Mouse (Mus musculus): ENCODE results near the gene Fcna.

Gene Fcna

GRCm38 (mm10) chr2:25627811-25628210 is at the start of gene Fcna:
Gene Fcna, minus strand, starts transcription at chr2:25628030.
- DNase-seq (ENCODE audit: low read depth): no peak

GRCm38 (mm10) chr2:25676486-25676885 is 48.7 kb upstream of the Fcna start, which contains the start of gene Lcn6:
Gene Lcn6, plus strand, starts transcription at chr2:25676786.
- DNase-seq (ENCODE audit: low read depth): no peak

GRCm38 (mm10) chr2:25666516-25666915 is 38.7 kb upstream of the Fcna start:
- DNase-seq (ENCODE audit: low read depth): peak; percentile 53

GRCm38 (mm10) chr2:25664125-25664524 is 36.3 kb upstream of the Fcna start:
- no peak for DNase-seq (ENCODE audit: low read depth)

GRCm38 (mm10) chr2:25663511-25663910 is 35.7 kb upstream of the Fcna start:
- peak; percentile 68 for DNase-seq (ENCODE audit: low read depth)

- no peak for DNase-seq (ENCODE audit: low read depth)
These were observed 33.6 kb upstream of the Fcna start for GRCm38 (mm10) chr2:25661245-25661970.

GRCm38 (mm10) chr2:25660279-25660678 is 32.4 kb upstream of the Fcna start:
- DNase-seq (ENCODE audit: low read depth): no peak

GRCm38 (mm10) chr2:25657652-25658051 is 29.8 kb upstream of the Fcna start, which contains the start of gene Lcn5:
Gene Lcn5, plus strand, starts transcription at chr2:25657952.
- no peak for DNase-seq (ENCODE audit: low read depth)

GRCm38 (mm10) chr2:25657246-25657645 is 29.4 kb upstream of the Fcna start:
- DNase-seq (ENCODE audit: low read depth): no peak

- DNase-seq (ENCODE audit: low read depth): no peak
These were observed 28.9 kb upstream of the Fcna start for GRCm38 (mm10) chr2:25656691-25657090.

- DNase-seq (ENCODE audit: low read depth): no peak
These were observed 26.7 kb upstream of the Fcna start for GRCm38 (mm10) chr2:25654502-25654901.

GRCm38 (mm10) chr2:25652902-25653301 is 25.1 kb upstream of the Fcna start, which contains the start of gene Lcn8:
Gene Lcn8, plus strand, starts transcription at chr2:25653120.
- no peak for DNase-seq (ENCODE audit: low read depth)

GRCm38 (mm10) chr2:25639890-25640289 is 12.1 kb upstream of the Fcna start:
- DNase-seq (ENCODE audit: low read depth): peak; percentile 62

- no peak for DNase-seq (ENCODE audit: low read depth)
These were observed 6.2 kb upstream of the Fcna start for GRCm38 (mm10) chr2:25634046-25634445.

GRCm38 (mm10) chr2:25633616-25634015 is 5.8 kb upstream of the Fcna start:
- DNase-seq (ENCODE audit: low read depth): no peak

GRCm38 (mm10) chr2:25628738-25629137 is 908 bp upstream of the Fcna start:
- no peak for DNase-seq (ENCODE audit: low read depth)

- DNase-seq (ENCODE audit: low read depth): no peak
These were observed 1.8 kb downstream of the Fcna start for GRCm38 (mm10) chr2:25625986-25626385.

- DNase-seq (ENCODE audit: low read depth): peak; percentile 69
These were observed 6.3 kb downstream of the Fcna start, which contains the start of gene Tmem141 for GRCm38 (mm10) chr2:25621229-25622200. Gene Tmem141, minus strand, starts transcription at chr2:25622005.

GRCm38 (mm10) chr2:25620852-25621228 is 7.0 kb downstream of the Fcna start:
- DNase-seq (ENCODE audit: low read depth): no peak

- DNase-seq (ENCODE audit: low read depth): peak; percentile 39
These were observed 7.4 kb downstream of the Fcna start for GRCm38 (mm10) chr2:25620386-25620785.

GRCm38 (mm10) chr2:25617578-25617977 is 10.3 kb downstream of the Fcna start, which contains the start of gene Ccdc183:
Gene Ccdc183, minus strand, starts transcription at chr2:25617678.
- DNase-seq (ENCODE audit: low read depth): no peak

- no peak for DNase-seq (ENCODE audit: low read depth)
These were observed 11.4 kb downstream of the Fcna start for GRCm38 (mm10) chr2:25616398-25616797.

- DNase-seq (ENCODE audit: low read depth): no peak
These were observed 19.2 kb downstream of the Fcna start for GRCm38 (mm10) chr2:25608671-25609070.

Data from induced T-regulatory cell, adult 2 months (primary cell).